Mouse (Mus musculus): Measurements from ENCODE around the gene Tlx3. TPM values are rescaled to one million over a fixed set of nuclear protein-coding genes. Genes with fewer than 3 reads are reported as not detected.

The Tlx3 gene
- not detected in 2 replicates for polyA plus RNA-seq (2015; fragmentation: Nextera tagmentation; extraction: Ambion mirVana)

DNA sequence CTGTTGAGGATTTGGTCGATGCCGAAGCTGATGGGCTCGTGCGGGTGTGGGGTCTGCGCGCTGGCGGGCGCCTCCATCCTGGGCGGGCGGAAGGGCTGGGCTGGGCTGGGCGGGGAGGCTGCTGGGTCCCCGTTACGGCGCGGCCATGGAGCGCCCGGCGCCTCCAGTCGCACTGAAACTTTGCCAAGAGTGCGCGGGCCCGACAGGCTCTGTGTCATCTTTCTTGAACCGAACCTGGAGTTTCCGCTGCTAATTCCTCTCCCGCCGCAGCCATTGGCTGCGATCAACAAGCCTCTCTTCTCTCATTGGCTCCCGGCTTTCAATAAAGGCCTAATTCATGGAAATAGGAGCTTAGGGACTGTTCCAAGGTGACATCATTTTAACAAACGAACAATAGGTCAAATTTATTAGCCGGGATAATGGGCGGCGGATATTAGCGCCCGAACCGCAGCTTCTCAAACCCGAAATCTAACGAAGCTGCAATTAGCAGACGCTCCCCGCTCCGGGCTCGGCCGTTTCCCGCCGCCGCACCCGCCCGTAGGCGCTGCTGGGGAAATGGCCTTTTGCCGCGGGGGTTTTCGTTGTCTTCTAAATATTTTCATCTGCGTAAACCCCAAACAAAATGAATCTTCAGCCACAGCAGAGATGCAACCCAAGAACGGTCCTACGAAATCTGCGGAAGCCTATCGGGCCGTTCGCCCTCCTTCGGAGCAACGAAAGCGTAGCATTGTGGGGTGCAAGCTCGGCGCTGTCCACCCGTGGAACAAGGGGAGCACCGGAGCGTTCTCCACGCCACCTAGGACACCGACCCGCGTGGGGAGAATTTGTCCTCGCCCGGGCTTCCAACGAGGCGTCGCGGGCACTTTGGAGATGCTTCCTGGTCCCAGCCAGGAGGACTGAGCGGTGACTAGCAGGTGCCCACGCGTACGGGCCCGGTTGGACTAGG lies at the start of gene Tlx3:
Tlx3 (minus strand) TSS at position 207 of the 946 bp plus-strand sequence.
- Histone ChIP-seq H3K27me3 (ENCODE audit: control insufficient read depth, insufficient read depth, low read depth, low read length) (peaks cover 80% of the 10 kb centered on the region), H3K4me3 (ENCODE audit: low read length) (peak within 1 kb of the TSS; percentile 34), H3K36me3 (ENCODE audit: control insufficient read depth, insufficient read depth, low read length) (no peaks in the 10 kb centered on the region), H3K4me2 (ENCODE audit: low read depth, low read length) (peak within 1 kb of the TSS; percentile 43), H3K4me1 (replicated peaks; ENCODE audit: control insufficient read depth, insufficient read depth, low read length) (peaks cover 24% of the 10 kb centered on the region), H3K9me3 (ENCODE audit: control insufficient read depth, low read length) (no peaks in the 10 kb centered on the region), H3K9ac (ENCODE audit: low read length) (no peak within 1 kb of the TSS), H3K27ac (ENCODE audit: low read length) (no peak within 1 kb of the TSS)
- peak; percentile 30; the same call in 1 of the 2 replicates for ATAC-seq (ENCODE audit: low read depth)
- WGBS = 1% methylated on average over 81 of the region's 81 CpGs

DNA sequence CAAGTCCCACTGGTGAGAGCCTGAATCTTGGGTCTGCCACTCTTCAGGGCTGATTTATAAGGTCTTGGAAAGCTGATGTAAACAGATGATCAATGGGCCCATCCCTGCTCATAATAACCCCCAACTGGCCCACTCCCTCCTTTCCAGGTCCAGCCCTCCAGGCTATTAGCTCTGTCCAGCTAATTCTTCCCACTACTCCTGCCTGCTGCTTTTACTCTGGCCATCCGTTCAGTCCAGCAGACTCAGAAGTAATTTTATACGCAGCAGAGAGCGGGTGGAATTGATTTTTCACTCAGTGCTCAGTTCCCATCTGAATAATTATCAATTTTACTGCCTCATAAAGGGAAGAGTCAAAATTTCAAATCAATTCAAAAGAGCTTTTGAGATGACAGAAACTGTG lies 36.9 kb upstream of the Tlx3 start:
- Histone ChIP-seq H3K9ac (ENCODE audit: low read length) (no peak overlapping the region), H3K27me3 (ENCODE audit: control insufficient read depth, insufficient read depth, low read depth, low read length) (no peaks in the 10 kb centered on the region), H3K27ac (ENCODE audit: low read length) (no peak overlapping the region), H3K9me3 (ENCODE audit: control insufficient read depth, low read length) (no peaks in the 10 kb centered on the region), H3K4me2 (ENCODE audit: low read depth, low read length) (no peak overlapping the region), H3K4me3 (ENCODE audit: low read length) (no peak overlapping the region), H3K36me3 (ENCODE audit: control insufficient read depth, insufficient read depth, low read length) (no peaks in the 10 kb centered on the region), H3K4me1 (replicated peaks; ENCODE audit: control insufficient read depth, insufficient read depth, low read length) (no peaks in the 10 kb centered on the region)
- WGBS = 73% methylated on average over 3 of the region's 3 CpGs
- ATAC-seq (ENCODE audit: low read depth) = no peak

DNA sequence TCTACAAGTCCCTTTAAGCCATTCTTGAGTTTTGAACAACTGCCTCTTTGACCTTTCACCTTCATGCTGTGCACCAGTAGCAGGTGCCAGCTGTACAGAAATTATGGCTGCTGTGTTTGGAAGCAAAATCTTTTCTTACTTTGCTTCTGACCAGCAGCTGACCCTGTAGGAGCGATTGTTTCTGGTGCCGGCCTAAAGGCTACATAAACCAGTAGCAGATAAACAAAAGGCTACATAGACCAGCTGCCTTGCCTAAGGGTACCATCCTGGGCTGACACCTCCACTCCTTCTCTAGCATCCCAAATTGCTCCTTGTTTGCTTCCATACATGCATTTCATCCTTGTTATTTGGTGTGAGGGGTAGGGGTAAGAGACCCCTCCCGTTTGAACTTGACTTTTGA lies 30.7 kb upstream of the Tlx3 start:
- Histone ChIP-seq H3K36me3 (ENCODE audit: control insufficient read depth, insufficient read depth, low read length) (no peaks in the 10 kb centered on the region), H3K27ac (ENCODE audit: low read length) (no peak overlapping the region), H3K4me2 (ENCODE audit: low read depth, low read length) (no peak overlapping the region), H3K4me1 (replicated peaks; ENCODE audit: control insufficient read depth, insufficient read depth, low read length) (no peaks in the 10 kb centered on the region), H3K27me3 (ENCODE audit: control insufficient read depth, insufficient read depth, low read depth, low read length) (no peaks in the 10 kb centered on the region), H3K9ac (ENCODE audit: low read length) (no peak overlapping the region), H3K9me3 (ENCODE audit: control insufficient read depth, low read length) (no peaks in the 10 kb centered on the region), H3K4me3 (ENCODE audit: low read length) (no peak overlapping the region)
- no peak for ATAC-seq (ENCODE audit: low read depth)
- WGBS = 52% methylated on average over 3 of the region's 3 CpGs

DNA sequence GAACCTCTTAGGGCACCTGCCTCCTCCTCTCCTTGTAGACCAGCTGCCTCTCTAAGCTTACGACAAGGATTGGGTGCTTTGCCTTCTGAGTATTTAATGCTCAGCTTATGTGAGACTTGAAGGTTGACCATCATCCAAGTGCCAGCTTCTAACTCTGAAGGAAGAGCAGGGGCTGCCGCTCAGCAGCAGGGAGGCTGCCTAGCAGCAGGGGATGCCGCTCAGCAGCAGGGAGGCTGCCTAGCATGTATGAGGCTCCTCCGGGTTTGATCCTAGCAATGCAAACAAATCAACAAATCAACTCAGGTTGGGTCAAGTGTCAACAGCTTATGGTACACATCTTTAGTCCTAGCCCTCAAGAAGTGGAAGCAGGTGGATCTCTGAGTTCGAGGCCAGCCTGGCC lies 28.7 kb upstream of the Tlx3 start:
- Histone ChIP-seq H3K9me3 (ENCODE audit: control insufficient read depth, low read length) (no peaks in the 10 kb centered on the region), H3K9ac (ENCODE audit: low read length) (no peak overlapping the region), H3K27me3 (ENCODE audit: control insufficient read depth, insufficient read depth, low read depth, low read length) (no peaks in the 10 kb centered on the region), H3K4me1 (replicated peaks; ENCODE audit: control insufficient read depth, insufficient read depth, low read length) (no peaks in the 10 kb centered on the region), H3K36me3 (ENCODE audit: control insufficient read depth, insufficient read depth, low read length) (no peaks in the 10 kb centered on the region), H3K4me2 (ENCODE audit: low read depth, low read length) (no peak overlapping the region), H3K27ac (ENCODE audit: low read length) (no peak overlapping the region), H3K4me3 (ENCODE audit: low read length) (no peak overlapping the region)
- ATAC-seq (ENCODE audit: low read depth) = no peak
- WGBS = 63% methylated on average over 5 of the region's 5 CpGs

DNA sequence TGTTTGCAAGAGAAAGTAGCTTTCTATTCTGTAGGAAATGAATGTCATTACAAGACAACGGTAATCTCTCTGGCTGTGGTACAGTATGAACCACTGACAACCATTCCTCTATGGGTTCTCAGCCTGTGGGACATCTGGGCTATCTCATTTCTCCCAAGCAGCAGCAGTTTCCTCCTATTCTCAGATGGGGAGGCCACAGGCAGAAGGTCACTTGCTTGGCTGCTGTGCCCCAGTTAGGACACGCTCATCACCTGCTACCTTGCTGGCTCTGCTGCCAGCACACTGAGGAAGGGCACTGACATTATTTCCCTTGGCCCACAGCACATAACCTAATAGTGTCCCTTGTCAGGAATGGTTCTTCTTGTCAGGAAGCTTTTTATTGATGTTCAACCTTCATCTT lies 24.8 kb upstream of the Tlx3 start:
- Histone ChIP-seq H3K4me2 (ENCODE audit: low read depth, low read length) (no peak overlapping the region), H3K36me3 (ENCODE audit: control insufficient read depth, insufficient read depth, low read length) (no peaks in the 10 kb centered on the region), H3K9me3 (ENCODE audit: control insufficient read depth, low read length) (no peaks in the 10 kb centered on the region), H3K4me1 (replicated peaks; ENCODE audit: control insufficient read depth, insufficient read depth, low read length) (no peaks in the 10 kb centered on the region), H3K27me3 (ENCODE audit: control insufficient read depth, insufficient read depth, low read depth, low read length) (no peaks in the 10 kb centered on the region), H3K27ac (ENCODE audit: low read length) (no peak overlapping the region), H3K9ac (ENCODE audit: low read length) (no peak overlapping the region), H3K4me3 (ENCODE audit: low read length) (no peak overlapping the region)
- WGBS = 81% methylated on average over 2 of the region's 2 CpGs
- no peak for ATAC-seq (ENCODE audit: low read depth)

DNA sequence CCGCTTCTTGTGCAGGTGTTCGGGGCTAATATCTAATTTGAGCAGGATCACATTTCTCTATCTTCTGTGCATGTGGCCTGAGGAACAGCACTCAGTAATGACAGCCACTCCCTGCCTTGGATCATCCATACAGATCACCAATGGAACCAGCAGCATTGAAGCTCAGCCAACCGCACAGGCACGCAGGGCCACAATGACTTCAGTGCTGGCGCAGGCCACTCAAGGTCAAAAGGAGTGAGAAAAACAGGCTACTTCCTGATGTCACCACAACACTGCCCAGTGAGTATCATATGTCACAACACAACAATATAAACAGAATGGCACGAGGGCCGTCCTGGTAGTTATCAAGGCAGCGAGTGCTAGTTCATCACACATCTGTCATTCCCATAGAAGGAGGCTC lies 23.1 kb upstream of the Tlx3 start:
- Histone ChIP-seq H3K27ac (ENCODE audit: low read length) (no peak overlapping the region), H3K27me3 (ENCODE audit: control insufficient read depth, insufficient read depth, low read depth, low read length) (no peaks in the 10 kb centered on the region), H3K4me2 (ENCODE audit: low read depth, low read length) (no peak overlapping the region), H3K4me3 (ENCODE audit: low read length) (no peak overlapping the region), H3K4me1 (replicated peaks; ENCODE audit: control insufficient read depth, insufficient read depth, low read length) (peaks cover 9% of the 10 kb centered on the region; the same call in 1 of the 2 replicates), H3K9ac (ENCODE audit: low read length) (no peak overlapping the region), H3K9me3 (ENCODE audit: control insufficient read depth, low read length) (no peaks in the 10 kb centered on the region), H3K36me3 (ENCODE audit: control insufficient read depth, insufficient read depth, low read length) (no peaks in the 10 kb centered on the region)
- ATAC-seq (ENCODE audit: low read depth) = no peak
- 68% methylated on average over 8 of the region's 8 CpGs for WGBS

DNA sequence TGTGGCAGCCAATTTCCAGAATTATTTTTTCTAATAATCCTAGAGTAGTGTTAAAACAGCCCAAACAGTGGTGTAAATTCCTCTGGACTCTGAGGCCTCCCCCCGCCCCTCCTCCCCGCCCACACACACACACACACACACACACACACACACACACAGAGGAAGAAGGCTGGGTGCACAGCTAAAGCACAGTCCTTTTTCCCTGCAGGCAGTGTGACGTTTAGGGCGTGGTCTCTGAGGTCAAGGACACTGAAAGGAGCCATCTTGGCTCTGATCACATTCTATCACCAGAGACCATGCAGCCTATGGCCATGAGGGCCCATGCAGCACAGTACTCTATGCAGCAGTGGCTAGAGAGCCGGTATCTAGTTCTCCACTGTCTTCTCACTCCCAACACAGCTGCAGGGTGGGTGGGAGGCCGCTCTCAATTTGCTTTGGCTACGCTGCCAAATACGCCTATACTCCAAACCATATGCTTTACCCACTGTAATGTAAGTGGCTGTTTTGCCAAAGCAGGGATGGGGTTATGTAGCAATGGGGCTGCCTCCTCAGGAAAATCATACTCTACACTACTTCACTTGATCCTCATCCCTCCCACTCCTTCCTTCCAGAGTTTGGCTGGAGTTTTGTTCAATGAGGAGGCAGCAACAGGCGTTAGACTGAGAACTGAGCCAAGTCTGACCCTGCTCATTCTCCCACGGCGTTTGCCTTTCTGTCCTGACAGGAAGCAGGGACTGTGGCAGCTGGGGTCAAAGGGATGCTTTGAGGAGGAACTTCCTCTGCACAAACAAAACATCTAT lies 18.4 kb upstream of the Tlx3 start:
- Histone ChIP-seq H3K27me3 (ENCODE audit: control insufficient read depth, insufficient read depth, low read depth, low read length) (no peaks in the 10 kb centered on the region), H3K9ac (ENCODE audit: low read length) (no peak overlapping the region), H3K27ac (ENCODE audit: low read length) (peak overlapping the region; percentile 63; the same call in 1 of the 2 replicates), H3K4me1 (replicated peaks; ENCODE audit: control insufficient read depth, insufficient read depth, low read length) (peaks cover 14% of the 10 kb centered on the region; the same call in 1 of the 2 replicates), H3K9me3 (ENCODE audit: control insufficient read depth, low read length) (no peaks in the 10 kb centered on the region), H3K4me2 (ENCODE audit: low read depth, low read length) (no peak overlapping the region), H3K4me3 (ENCODE audit: low read length) (no peak overlapping the region), H3K36me3 (ENCODE audit: control insufficient read depth, insufficient read depth, low read length) (no peaks in the 10 kb centered on the region)
- WGBS = 49% methylated on average over 11 of the region's 11 CpGs
- peak; percentile 79 for ATAC-seq (ENCODE audit: low read depth)

DNA sequence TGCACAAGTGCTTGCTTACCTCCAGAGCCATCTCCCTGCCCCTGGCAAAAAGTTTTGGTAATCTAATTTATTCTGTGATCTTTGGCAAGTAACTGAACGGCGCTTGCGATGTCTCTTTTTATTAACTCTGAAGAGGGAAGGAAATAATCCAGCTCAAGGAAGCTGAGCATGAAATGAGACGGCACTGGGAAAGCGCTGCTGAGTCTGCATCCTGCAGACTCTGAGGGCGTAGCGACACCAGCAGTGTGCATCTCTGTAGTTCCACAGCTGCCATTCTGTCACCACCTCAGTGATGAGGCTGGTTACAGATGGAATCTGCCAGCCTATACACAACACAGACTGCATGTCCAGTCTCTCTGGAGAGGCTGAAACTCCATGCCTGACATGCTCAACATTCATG lies 17.4 kb upstream of the Tlx3 start:
- Histone ChIP-seq H3K27me3 (ENCODE audit: control insufficient read depth, insufficient read depth, low read depth, low read length) (no peaks in the 10 kb centered on the region), H3K4me2 (ENCODE audit: low read depth, low read length) (no peak overlapping the region), H3K4me3 (ENCODE audit: low read length) (no peak overlapping the region), H3K9ac (ENCODE audit: low read length) (no peak overlapping the region), H3K9me3 (ENCODE audit: control insufficient read depth, low read length) (no peaks in the 10 kb centered on the region), H3K36me3 (ENCODE audit: control insufficient read depth, insufficient read depth, low read length) (no peaks in the 10 kb centered on the region), H3K4me1 (replicated peaks; ENCODE audit: control insufficient read depth, insufficient read depth, low read length) (peaks cover 14% of the 10 kb centered on the region; the same call in 1 of the 2 replicates), H3K27ac (ENCODE audit: low read length) (no peak overlapping the region)
- WGBS = 70% methylated on average over 7 of the region's 7 CpGs
- ATAC-seq (ENCODE audit: low read depth) = no peak

All from lung, embryonic 16.5 days (tissue).